Mouse (Mus musculus): ENCODE measurements around the gene Foxk1. TPM values are rescaled to one million over a fixed set of nuclear protein-coding genes. Genes with fewer than 3 reads are reported as not detected.

Foxk1 gene
- polyA plus RNA-seq (2014; fragmentation: Nextera tagmentation; extraction: Ambion mirVana) = 3.1 and 4.0 TPM in 2 replicates

DNA sequence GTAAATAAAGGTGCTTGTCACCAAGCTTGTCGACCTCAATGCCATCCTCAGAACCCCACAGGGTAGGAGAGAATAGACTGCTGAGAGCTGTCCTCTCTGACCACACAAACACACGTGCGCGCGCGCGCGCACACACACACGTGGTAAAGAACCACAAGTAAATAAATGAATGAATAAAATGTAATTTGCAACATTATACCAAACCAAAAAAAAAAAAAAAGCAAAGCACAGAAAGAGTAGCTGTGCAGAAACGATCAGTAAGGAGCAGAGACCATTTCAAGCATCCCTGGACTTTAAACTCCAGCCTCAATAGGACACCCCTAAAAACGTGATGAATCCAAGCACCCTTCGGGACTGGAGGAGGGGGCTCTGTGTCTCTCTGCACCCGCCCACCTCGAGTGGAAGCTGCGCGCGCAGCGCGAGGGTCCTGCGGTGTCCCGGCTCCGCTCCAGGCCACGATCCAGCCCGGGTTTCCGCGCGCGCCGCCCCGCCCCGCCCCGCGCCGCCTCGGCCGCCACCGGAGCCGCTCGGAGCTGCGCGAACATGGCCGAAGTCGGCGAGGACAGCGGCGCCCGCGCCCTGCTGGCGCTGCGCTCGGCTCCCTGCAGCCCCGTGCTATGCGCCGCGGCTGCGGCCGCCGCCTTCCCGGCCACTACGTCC, at the start of gene Foxk1:
Foxk1 (plus strand) TSS at position 517 of the 660 bp plus-strand sequence.
- Histone ChIP-seq H3K9ac (ENCODE audit: low read depth, low read length) (peak within 1 kb of the TSS; percentile 86), H3K36me3 (ENCODE audit: control insufficient read depth, insufficient read depth, low read length) (no peaks in the 10 kb centered on the region; the same call in 1 of the 2 replicates), H3K4me1 (replicated peaks; ENCODE audit: control insufficient read depth, insufficient read depth, low read length) (peaks cover 41% of the 10 kb centered on the region), H3K4me3 (ENCODE audit: low read depth, low read length) (peak within 1 kb of the TSS; percentile 88), H3K9me3 (ENCODE audit: control insufficient read depth, low read length) (no peaks in the 10 kb centered on the region), H3K27me3 (replicated peaks; ENCODE audit: control insufficient read depth, insufficient read depth, low read length) (no peaks in the 10 kb centered on the region), H3K4me2 (peak within 1 kb of the TSS; percentile 96), H3K27ac (ENCODE audit: low read depth, low read length) (peak within 1 kb of the TSS; percentile 77)
- peak; percentile 97 for DNase-seq (ENCODE audit: low spot score)
- ATAC-seq (replicated peaks; ENCODE audit: low FRiP score) = peak; percentile 86
- under 1% methylated on average over 41 of the region's 60 CpGs for WGBS

DNA sequence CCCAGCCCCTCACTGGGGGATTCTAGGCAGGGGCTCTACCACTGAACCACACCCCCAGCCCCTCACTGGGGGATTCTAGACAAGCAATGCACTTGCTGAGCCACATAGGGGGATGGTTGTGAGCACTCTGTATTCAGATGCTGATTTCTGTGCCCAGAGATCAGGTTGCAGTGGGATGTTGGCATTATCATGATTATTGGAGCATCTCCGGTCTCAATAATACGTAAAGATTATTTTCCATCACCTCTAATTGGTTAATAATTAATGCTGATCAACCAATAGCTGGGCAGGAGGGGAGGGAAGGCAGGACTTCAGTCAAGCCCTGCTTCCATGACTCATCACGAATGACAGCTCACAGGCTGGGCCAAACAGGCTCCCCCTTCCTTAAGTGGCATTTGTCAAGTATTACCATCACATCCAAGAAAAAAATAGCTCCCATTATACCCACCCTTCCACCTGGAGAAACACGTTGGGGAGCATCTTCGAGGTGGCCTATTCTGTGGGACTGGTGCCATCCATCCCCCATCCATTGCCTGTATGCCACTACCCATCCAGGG, 48.9 kb upstream of the Foxk1 start:
- Histone ChIP-seq H3K27ac (ENCODE audit: low read depth, low read length) (no peak overlapping the region), H3K9me3 (ENCODE audit: control insufficient read depth, low read length) (no peaks in the 10 kb centered on the region), H3K36me3 (ENCODE audit: control insufficient read depth, insufficient read depth, low read length) (no peaks in the 10 kb centered on the region), H3K9ac (ENCODE audit: low read depth, low read length) (no peak overlapping the region), H3K4me2 (no peak overlapping the region), H3K4me1 (replicated peaks; ENCODE audit: control insufficient read depth, insufficient read depth, low read length) (no peaks in the 10 kb centered on the region), H3K4me3 (ENCODE audit: low read depth, low read length) (no peak overlapping the region), H3K27me3 (replicated peaks; ENCODE audit: control insufficient read depth, insufficient read depth, low read length) (no peaks in the 10 kb centered on the region)
- 77% methylated on average over 5 of the region's 5 CpGs for WGBS
- ATAC-seq (replicated peaks; ENCODE audit: low FRiP score) (no peak), DNase-seq (ENCODE audit: low spot score) (no peak)

DNA sequence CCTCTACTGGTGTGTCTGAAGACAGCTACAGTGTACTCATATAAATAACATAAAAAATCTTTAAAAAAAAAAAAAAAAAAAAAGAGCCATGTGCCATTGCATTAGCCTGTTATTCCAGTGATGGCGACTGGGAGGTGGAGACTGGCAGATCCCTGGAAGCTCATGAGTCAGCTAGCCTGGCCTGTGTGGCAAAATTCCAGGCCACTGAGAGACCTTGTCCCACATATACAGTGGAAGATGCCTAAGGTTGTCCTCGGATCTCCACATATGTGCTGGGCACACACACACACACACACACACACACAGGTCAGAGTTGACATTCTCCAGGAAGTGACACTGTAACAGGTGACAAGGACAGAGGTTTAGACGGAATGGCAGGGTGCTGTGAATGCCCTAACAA, 46.2 kb upstream of the Foxk1 start:
- Histone ChIP-seq H3K36me3 (ENCODE audit: control insufficient read depth, insufficient read depth, low read length) (no peaks in the 10 kb centered on the region), H3K4me3 (ENCODE audit: low read depth, low read length) (no peak overlapping the region), H3K9ac (ENCODE audit: low read depth, low read length) (no peak overlapping the region), H3K27ac (ENCODE audit: low read depth, low read length) (no peak overlapping the region), H3K9me3 (ENCODE audit: control insufficient read depth, low read length) (no peaks in the 10 kb centered on the region), H3K4me2 (no peak overlapping the region), H3K4me1 (replicated peaks; ENCODE audit: control insufficient read depth, insufficient read depth, low read length) (no peaks in the 10 kb centered on the region), H3K27me3 (replicated peaks; ENCODE audit: control insufficient read depth, insufficient read depth, low read length) (no peaks in the 10 kb centered on the region)
- no peak for ATAC-seq (replicated peaks; ENCODE audit: low FRiP score)
- WGBS = 83% methylated on average over 3 of the region's 3 CpGs
- DNase-seq (ENCODE audit: low spot score) = no peak

DNA sequence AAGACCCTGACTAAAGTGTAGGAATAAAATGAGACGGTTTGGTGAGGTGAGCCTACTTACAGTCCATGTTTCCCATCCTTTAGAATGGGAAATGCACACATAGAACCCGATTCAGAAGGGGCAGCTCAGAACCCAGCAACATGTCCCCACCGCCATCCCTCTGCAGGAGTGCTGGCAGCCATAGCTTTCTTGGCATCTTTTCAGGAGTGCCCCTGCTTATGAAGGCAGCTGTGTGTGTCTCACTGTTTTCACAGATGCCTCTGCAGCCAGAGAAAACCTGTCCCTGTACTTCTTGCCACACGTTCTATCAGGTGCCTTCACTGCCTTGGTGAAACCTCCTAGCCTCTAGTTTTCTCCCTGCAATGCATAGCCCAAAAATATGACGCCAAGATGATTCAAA, 40.1 kb upstream of the Foxk1 start:
- H3K4me2 ChIP-seq = no peak overlapping the region
- no peak for ATAC-seq (replicated peaks; ENCODE audit: low FRiP score)
- no peaks in the 10 kb centered on the region for H3K9me3 ChIP-seq (ENCODE audit: control insufficient read depth, low read length)
- no peaks in the 10 kb centered on the region for H3K4me1 ChIP-seq (replicated peaks; ENCODE audit: control insufficient read depth, insufficient read depth, low read length)
- H3K36me3 ChIP-seq (ENCODE audit: control insufficient read depth, insufficient read depth, low read length) = no peaks in the 10 kb centered on the region
- DNase-seq (ENCODE audit: low spot score) = no peak
- WGBS = 60% methylated on average over 5 of the region's 5 CpGs
- no peaks in the 10 kb centered on the region for H3K27me3 ChIP-seq (replicated peaks; ENCODE audit: control insufficient read depth, insufficient read depth, low read length)
- no peak overlapping the region for H3K4me3 ChIP-seq (ENCODE audit: low read depth, low read length)
- H3K9ac ChIP-seq (ENCODE audit: low read depth, low read length) = no peak overlapping the region
- no peak overlapping the region for H3K27ac ChIP-seq (ENCODE audit: low read depth, low read length)

DNA sequence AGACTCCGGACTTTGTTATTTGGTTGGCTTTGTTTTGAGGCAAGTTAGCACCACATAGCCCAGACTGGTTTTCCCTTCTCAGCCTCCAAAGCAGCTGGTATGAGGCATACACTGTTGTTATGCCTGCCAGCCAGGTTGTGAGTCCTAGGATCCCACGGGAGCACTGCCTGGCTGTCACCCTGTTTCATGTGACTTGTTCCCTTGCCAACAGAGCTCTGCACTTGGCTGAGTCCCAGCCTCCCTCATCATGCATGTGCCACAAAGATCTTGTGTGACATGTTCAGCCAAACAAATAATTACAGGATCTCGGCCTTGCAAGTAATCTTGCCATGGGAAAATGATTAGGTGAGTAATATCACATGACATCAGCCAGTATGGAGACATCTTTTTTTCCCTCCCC, 38.4 kb upstream of the Foxk1 start:
- no peak for ATAC-seq (replicated peaks; ENCODE audit: low FRiP score)
- DNase-seq (ENCODE audit: low spot score) = no peak
- H3K27me3 ChIP-seq (replicated peaks; ENCODE audit: control insufficient read depth, insufficient read depth, low read length) = no peaks in the 10 kb centered on the region
- H3K4me1 ChIP-seq (replicated peaks; ENCODE audit: control insufficient read depth, insufficient read depth, low read length) = 0 out of 2 replicates have a peak, but pooled peaks cover 3% of the 10 kb centered on the region
- no peak overlapping the region for H3K4me3 ChIP-seq (ENCODE audit: low read depth, low read length)
- no peaks in the 10 kb centered on the region for H3K36me3 ChIP-seq (ENCODE audit: control insufficient read depth, insufficient read depth, low read length)
- H3K27ac ChIP-seq (ENCODE audit: low read depth, low read length) = no peak overlapping the region
- H3K4me2 ChIP-seq = no peak overlapping the region
- WGBS = 78% methylated on average over 3 of the region's 3 CpGs
- no peaks in the 10 kb centered on the region for H3K9me3 ChIP-seq (ENCODE audit: control insufficient read depth, low read length)
- H3K9ac ChIP-seq (ENCODE audit: low read depth, low read length) = no peak overlapping the region

DNA sequence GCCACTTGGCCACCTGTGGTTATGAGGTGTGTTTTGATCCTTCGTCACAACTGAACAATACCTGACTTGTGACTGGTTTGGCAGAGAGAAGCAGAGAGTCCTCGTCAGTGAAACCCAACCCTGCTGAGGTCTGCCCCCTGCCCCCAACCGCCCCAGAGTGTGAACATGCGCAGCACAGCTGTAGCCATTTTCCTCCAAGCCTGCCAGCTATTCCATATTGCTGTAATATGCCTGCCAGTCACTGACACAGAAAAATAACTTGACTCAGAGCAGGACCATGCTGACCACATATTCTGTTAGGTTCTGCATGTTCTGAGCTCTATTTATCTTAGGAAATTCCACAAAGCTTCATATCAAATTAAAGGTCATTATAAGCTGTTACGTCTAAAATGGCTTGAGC, 37.2 kb upstream of the Foxk1 start:
- Histone ChIP-seq H3K4me3 (ENCODE audit: low read depth, low read length) (no peak overlapping the region), H3K9me3 (ENCODE audit: control insufficient read depth, low read length) (no peaks in the 10 kb centered on the region), H3K36me3 (ENCODE audit: control insufficient read depth, insufficient read depth, low read length) (no peaks in the 10 kb centered on the region), H3K27me3 (replicated peaks; ENCODE audit: control insufficient read depth, insufficient read depth, low read length) (no peaks in the 10 kb centered on the region), H3K27ac (ENCODE audit: low read depth, low read length) (no peak overlapping the region), H3K4me2 (no peak overlapping the region), H3K4me1 (replicated peaks; ENCODE audit: control insufficient read depth, insufficient read depth, low read length) (peaks cover 9% of the 10 kb centered on the region), H3K9ac (ENCODE audit: low read depth, low read length) (no peak overlapping the region)
- WGBS = 69% methylated on average over 5 of the region's 5 CpGs
- ATAC-seq (replicated peaks; ENCODE audit: low FRiP score) (no peak), DNase-seq (ENCODE audit: low spot score) (no peak)

DNA sequence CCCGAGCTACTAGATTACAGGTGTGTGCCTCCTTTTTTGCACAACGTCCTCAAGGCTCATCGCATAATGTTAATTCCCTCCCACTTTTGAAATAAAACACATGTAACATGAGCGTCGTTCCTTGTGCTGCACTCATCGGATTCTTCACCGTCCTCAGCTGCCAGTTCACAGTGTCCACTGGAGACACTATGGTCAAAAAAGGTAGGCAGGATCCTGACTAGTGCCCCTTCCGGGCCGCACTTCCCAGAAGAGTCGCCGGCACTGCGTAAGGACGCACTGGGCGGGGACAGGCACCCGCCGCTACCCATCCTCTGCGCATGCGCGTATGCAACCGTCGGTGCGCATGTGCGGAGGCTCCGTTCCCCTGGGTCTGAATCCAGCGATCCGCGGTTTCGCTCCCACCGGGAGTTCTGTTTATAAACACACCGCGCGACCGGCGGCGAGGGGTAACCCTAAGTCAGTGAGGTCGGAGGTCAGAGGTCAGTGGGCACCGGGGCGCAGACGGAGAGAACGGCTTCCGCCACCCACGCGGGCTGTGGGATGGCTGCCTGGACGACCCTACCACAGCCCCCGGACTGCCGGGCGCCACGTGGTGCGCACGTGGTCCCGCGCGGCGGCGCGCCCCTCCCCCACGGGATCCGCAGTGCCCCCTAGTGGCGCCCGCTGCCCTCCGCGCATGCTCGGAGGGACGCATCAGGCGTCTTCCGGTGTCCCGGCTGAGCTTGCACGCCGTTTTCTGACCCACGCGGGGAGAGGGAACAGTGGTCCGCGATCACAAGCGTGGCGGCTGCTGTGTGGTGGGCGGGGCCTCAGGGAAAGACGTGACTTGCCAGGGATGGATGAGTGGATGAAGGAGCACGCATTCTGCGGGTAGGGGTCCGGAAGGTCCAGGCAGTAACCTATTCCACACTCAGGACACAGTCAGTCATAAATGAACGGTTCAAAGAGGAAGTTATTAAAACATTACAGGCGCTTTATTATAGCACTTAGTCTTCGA, 33.9 kb upstream of the Foxk1 start:
- DNase-seq (ENCODE audit: low spot score) (peak; percentile 99), ATAC-seq (replicated peaks; ENCODE audit: low FRiP score) (peak; percentile 92)
- Histone ChIP-seq H3K27me3 (replicated peaks; ENCODE audit: control insufficient read depth, insufficient read depth, low read length) (no peaks in the 10 kb centered on the region), H3K9ac (ENCODE audit: low read depth, low read length) (peak overlapping the region; percentile 86), H3K27ac (ENCODE audit: low read depth, low read length) (peak overlapping the region; percentile 74), H3K4me3 (ENCODE audit: low read depth, low read length) (peak overlapping the region; percentile 72), H3K4me1 (replicated peaks; ENCODE audit: control insufficient read depth, insufficient read depth, low read length) (peaks cover 15% of the 10 kb centered on the region), H3K4me2 (peak overlapping the region; percentile 80), H3K36me3 (ENCODE audit: control insufficient read depth, insufficient read depth, low read length) (no peaks in the 10 kb centered on the region), H3K9me3 (ENCODE audit: control insufficient read depth, low read length) (no peaks in the 10 kb centered on the region)
- WGBS = under 1% methylated on average over 83 of the region's 83 CpGs

DNA sequence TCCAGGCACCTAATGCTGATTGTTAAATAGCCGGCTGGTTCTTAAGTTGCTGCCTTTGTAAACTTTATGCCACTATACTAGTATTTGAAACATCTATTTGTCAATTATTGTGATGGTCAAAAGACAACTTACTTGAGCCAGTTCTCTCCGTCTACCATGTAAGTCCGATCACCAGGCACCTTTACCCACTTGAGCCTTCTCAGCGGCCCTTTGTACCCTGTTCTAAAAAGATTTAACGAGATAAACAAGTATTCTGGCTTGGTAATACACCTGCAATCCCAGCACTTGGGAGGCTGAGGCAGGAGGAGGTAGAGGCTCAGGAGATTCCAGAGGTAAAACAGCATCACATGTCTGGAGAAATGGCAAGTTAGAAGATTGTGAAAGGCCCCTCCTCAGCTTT, 33.2 kb upstream of the Foxk1 start:
- ATAC-seq (replicated peaks; ENCODE audit: low FRiP score) = no peak
- H3K4me2 ChIP-seq = peak overlapping the region; percentile 80
- no peaks in the 10 kb centered on the region for H3K27me3 ChIP-seq (replicated peaks; ENCODE audit: control insufficient read depth, insufficient read depth, low read length)
- H3K9ac ChIP-seq (ENCODE audit: low read depth, low read length) = peak overlapping the region; percentile 86
- no peaks in the 10 kb centered on the region for H3K36me3 ChIP-seq (ENCODE audit: control insufficient read depth, insufficient read depth, low read length)
- DNase-seq (ENCODE audit: low spot score) = no peak
- 47% methylated on average over 5 of the region's 5 CpGs for WGBS
- peak overlapping the region; percentile 72 for H3K4me3 ChIP-seq (ENCODE audit: low read depth, low read length)
- H3K4me1 ChIP-seq (replicated peaks; ENCODE audit: control insufficient read depth, insufficient read depth, low read length) = peaks cover 15% of the 10 kb centered on the region
- no peaks in the 10 kb centered on the region for H3K9me3 ChIP-seq (ENCODE audit: control insufficient read depth, low read length)
- peak overlapping the region; percentile 74; the same call in 1 of the 2 replicates for H3K27ac ChIP-seq (ENCODE audit: low read depth, low read length)

Measured in liver, embryonic 11.5 days (tissue).